Mouse (Mus musculus) lung, embryonic 14.5 days (tissue): ENCODE data around the gene Gne. TPM values are rescaled to one million over a fixed set of nuclear protein-coding genes. Genes with fewer than 3 reads are reported as not detected.

ENCODE experiments used
- ATAC-seq: fragments of 200-750 bp; cut with Nextera tagmentation; 2 replicates; pipeline ENCODE4 v1.8.0; 2017; ENCODE audit warnings: mild to moderate bottlenecking, moderate TSS enrichment, moderate library complexity; ENCODE audit not compliant: insufficient read depth
- DNase-seq: peaks from one replicate; pipeline ENCODE4 v3.0.0-alpha.2; 2015
- H3K27ac ChIP-seq: fragments of 300-500 bp; sonication (generic); 2 replicates; pipeline ENCODE4 v1.5.1; 2014; ENCODE audit warnings: low read depth, mild to moderate bottlenecking, moderate library complexity
- H3K27me3 ChIP-seq: fragments of 300-500 bp; sonication (generic); 2 replicates; pipeline ENCODE4 v1.6.1; 2014; ENCODE audit warnings: low read length, control low read depth; ENCODE audit not compliant: insufficient read depth
- H3K36me3 ChIP-seq: fragments of 300-500 bp; sonication (generic); 2 replicates; pipeline ENCODE4 v1.6.1; 2014; ENCODE audit warnings: control low read depth; ENCODE audit not compliant: insufficient read depth
- H3K4me1 ChIP-seq: fragments of 300-500 bp; sonication (generic); 2 replicates; pipeline ENCODE4 v1.6.1; 2014; ENCODE audit warnings: antibody characterized with exemption, control low read depth; ENCODE audit not compliant: insufficient read depth
- H3K4me2 ChIP-seq: fragments of 300-500 bp; sonication (generic); 2 replicates; pipeline ENCODE4 v1.6.1; 2014; ENCODE audit warnings: mild to moderate bottlenecking
- H3K4me3 ChIP-seq: fragments of 300-500 bp; sonication (generic); 2 replicates; pipeline ENCODE4 v1.5.1; 2014; ENCODE audit warnings: low read depth, low read length
- H3K9ac ChIP-seq: fragments of 300-500 bp; sonication (generic); 2 replicates; pipeline ENCODE4 v1.6.1; 2014
- H3K9me3 ChIP-seq: fragments of 300-500 bp; sonication (generic); 2 replicates; pipeline ENCODE4 v1.6.1; 2016; ENCODE audit warnings: low read depth, low read length, control low read depth
- CTCF ChIP-seq: IDR thresholded peaks from 2 replicates; pipeline ENCODE4 v1.5.1; 2016; ENCODE audit warnings: antibody characterized with exemption, low read depth
- WGBS: fragments of 180-500 bp; shearing (Covaris S2); extraction: QIAGEN DNeasy Blood & Tissue Kit; methylation state at CpG from one replicate; pipeline ENCODE4 v1.1.7; 2014; 5-methylcytosine and 5-hydroxymethylcytosine counted together
- polyA plus RNA-seq: library from polyadenylated mRNA; unstranded; fragments of >200 nt; fragmentation: Nextera tagmentation; extraction: Ambion mirVana; gene quantifications from 2 replicates; pipeline ENCODE4 v1.2.1, GENCODE M21; 2014

Gene Gne
- polyA plus RNA-seq, 1 experiment from 2014 or later = 38.5 TPM

DNA sequence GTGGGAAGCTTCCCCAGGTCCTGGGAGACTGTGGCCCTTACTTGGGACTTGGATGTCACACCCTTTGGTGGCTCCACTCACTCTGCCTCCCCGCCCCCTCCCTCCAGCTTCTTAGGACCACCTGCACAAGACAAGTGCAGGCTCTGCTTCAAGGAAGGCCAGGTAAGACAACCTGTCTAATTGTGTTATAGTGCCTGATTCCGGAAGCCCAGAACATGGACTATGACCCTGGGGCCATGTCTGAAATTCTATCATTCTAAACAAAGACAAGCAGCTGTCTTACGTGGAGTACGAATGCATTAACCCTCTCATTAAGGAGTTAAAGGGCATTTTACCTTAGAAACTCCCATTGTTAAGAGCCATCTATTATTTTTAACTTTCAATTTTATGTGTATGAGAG lies 43.2 kb downstream of the Gne start:
- Histone ChIP-seq H3K4me1 (no peaks in the 10 kb centered on the region), H3K4me3 (no peak overlapping the region), H3K36me3 (peaks cover 61% of the 10 kb centered on the region), H3K9me3 (no peaks in the 10 kb centered on the region), H3K27ac (no peak overlapping the region), H3K9ac (no peak overlapping the region), H3K27me3 (no peaks in the 10 kb centered on the region), H3K4me2 (no peak overlapping the region)
- 92% methylated on average over 4 of the region's 4 CpGs for WGBS
- ATAC-seq (no peak), DNase-seq (no peak)
- TF ChIP-seq CTCF = no peak

DNA sequence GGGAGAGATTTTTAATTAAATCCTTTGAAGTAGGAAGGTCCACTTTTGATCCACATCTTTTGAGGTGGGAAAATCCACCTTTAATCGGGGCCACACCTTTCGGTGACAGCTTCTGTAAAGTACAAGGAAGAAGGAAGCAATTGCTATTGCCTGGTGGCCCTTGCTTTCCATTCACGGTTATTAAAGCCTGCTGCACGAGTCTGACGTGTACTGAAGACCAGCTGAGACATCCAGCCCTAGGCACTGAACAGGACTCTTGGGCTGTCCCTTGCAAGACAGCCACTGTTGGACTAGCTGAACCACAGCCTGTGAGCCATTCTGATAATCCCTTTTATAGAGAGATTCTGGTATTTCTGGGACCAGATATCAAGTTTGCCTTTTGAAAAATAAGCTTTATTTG lies 47.5 kb downstream of the Gne start:
- H3K27me3 ChIP-seq = no peaks in the 10 kb centered on the region
- ATAC-seq (no peak), DNase-seq (no peak)
- peaks cover 68% of the 10 kb centered on the region for H3K36me3 ChIP-seq
- no peaks in the 10 kb centered on the region for H3K9me3 ChIP-seq
- WGBS = 78% methylated on average over 5 of the region's 5 CpGs
- H3K27ac ChIP-seq = no peak overlapping the region
- H3K4me1 ChIP-seq = no peaks in the 10 kb centered on the region
- no peak overlapping the region for H3K9ac ChIP-seq
- TF ChIP-seq CTCF = no peak
- no peak overlapping the region for H3K4me2 ChIP-seq
- no peak overlapping the region for H3K4me3 ChIP-seq

DNA sequence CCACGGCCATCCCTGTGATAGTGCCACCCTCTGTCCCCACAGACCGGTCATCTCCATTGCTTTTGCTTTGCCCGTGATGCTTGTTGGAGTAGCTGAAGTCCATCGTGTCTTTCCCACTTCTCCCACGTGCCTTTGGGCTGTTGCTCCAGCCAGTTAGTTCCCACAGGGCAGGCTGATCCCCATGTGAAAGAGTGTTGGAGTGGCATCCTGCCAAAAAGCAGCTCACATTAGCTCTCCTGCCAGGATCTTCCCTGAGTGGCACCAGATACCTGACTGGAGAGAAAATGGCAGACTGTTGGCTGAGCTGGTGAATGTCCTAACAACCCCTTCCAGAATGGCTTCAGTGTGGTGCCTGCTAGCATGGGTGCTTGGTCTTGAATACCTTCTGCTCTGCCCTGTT lies 52.5 kb downstream of the Gne start:
- Histone ChIP-seq H3K4me2 (no peak overlapping the region), H3K27me3 (no peaks in the 10 kb centered on the region), H3K9ac (no peak overlapping the region), H3K9me3 (no peaks in the 10 kb centered on the region), H3K36me3 (peaks cover 77% of the 10 kb centered on the region), H3K4me1 (no peaks in the 10 kb centered on the region), H3K4me3 (no peak overlapping the region), H3K27ac (no peak overlapping the region)
- WGBS = 88% methylated on average over 5 of the region's 5 CpGs
- no peak for ATAC-seq
- DNase-seq = no peak
- no peak for TF ChIP-seq CTCF

DNA sequence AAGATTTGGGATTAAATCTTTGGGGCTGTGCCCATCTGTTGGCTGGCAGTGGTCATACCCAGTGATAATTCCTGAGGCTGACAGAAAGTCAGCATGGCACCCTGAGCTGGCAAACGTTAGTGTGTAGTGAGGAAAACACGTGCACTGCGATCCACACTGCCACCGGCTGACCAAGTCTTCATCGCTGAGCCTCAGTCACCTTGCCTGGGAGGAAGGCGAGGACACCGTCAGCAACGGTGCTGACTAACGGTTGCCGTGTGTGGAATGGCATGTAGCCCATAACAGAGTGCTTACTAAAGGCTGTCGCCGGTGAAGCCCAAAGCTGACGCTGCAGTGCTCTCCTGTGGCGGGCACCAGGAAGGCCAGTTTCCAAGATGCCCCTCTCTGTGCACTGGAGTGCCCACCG lies 54.3 kb downstream of the Gne start:
- peaks cover 90% of the 10 kb centered on the region for H3K36me3 ChIP-seq
- 84% methylated on average over 15 of the region's 15 CpGs for WGBS
- TF ChIP-seq CTCF = no peak
- DNase-seq (no peak), ATAC-seq (no peak)
- H3K9ac ChIP-seq = no peak overlapping the region
- no peak overlapping the region for H3K4me3 ChIP-seq
- no peaks in the 10 kb centered on the region for H3K27me3 ChIP-seq
- no peaks in the 10 kb centered on the region for H3K4me1 ChIP-seq
- no peak overlapping the region for H3K27ac ChIP-seq
- no peaks in the 10 kb centered on the region for H3K9me3 ChIP-seq
- no peak overlapping the region for H3K4me2 ChIP-seq

DNA sequence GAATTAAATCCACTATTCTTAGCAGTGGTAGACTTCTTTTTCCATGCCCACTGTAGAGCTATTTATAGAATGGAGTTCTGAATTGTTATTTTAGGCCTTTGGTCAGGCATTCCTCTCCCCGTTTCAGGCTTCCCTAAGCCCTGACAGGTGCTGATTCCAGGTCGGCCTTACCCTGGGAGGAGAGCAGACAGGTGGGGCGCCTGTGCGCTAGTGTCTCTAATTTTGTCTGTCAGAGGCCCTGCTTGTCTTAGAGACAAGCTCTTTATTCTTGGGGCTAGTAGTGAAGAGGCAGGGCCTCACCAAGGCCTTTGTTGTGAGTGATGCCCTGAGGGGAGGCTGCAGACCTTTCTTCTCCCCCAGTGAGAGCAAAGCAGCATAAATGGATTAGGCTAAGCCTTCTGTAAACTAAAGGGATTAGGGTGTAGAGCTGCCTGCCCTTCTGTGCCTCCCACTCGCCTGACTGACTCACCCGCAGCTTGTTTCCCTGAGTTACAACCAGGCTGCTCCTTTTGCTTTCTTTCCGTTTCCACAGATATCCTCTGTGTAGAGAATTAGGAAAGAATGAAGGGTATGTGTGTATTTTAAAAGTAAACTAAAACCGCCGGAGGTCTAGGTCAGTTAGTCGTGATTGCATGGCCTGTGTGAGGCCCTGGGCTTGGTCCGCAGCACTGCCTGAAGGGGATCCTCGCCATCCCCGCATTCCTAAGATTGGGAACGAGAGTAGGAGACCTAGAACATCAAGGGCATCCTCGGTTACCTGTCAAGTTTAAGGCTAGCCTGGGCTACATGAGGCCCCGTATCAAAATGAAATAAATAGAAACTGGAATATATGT lies 55.5 kb downstream of the Gne start:
- H3K9ac ChIP-seq = no peak overlapping the region
- no peak for TF ChIP-seq CTCF
- peak overlapping the region; percentile 46; the same call in 1 of the 2 replicates for H3K27ac ChIP-seq
- no peak overlapping the region for H3K4me3 ChIP-seq
- H3K27me3 ChIP-seq = no peaks in the 10 kb centered on the region
- ATAC-seq = no peak
- 46% methylated on average over 16 of the region's 16 CpGs for WGBS
- no peak overlapping the region for H3K4me2 ChIP-seq
- no peaks in the 10 kb centered on the region for H3K9me3 ChIP-seq
- DNase-seq = no peak
- H3K4me1 ChIP-seq = no peaks in the 10 kb centered on the region
- peaks cover 100% of the 10 kb centered on the region for H3K36me3 ChIP-seq

DNA sequence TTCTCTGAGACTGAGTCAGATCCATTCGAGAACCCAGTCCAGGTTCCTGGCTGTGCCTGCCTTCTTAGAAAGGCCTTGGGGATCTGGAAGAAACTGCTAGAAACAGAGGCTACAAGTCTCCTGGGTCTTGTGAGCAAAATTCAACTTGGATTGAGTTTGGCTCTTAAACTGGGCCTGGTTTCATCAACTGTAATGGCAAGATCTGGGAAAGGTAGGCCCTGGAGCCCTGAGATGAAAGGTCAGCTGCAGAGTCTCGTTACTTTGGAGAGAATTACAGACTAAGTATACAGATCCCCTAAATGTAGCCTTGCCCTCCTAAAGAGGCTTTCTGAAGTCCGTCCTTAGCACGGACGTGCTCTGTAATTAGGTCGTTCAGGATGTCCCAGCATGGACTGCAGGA lies 58.4 kb downstream of the Gne start:
- H3K27ac ChIP-seq = no peak overlapping the region
- H3K9me3 ChIP-seq = no peaks in the 10 kb centered on the region
- H3K36me3 ChIP-seq = peaks cover 95% of the 10 kb centered on the region
- DNase-seq (no peak), ATAC-seq (no peak)
- no peak for TF ChIP-seq CTCF
- no peak overlapping the region for H3K9ac ChIP-seq
- H3K27me3 ChIP-seq = no peaks in the 10 kb centered on the region
- 93% methylated on average over 6 of the region's 6 CpGs for WGBS
- H3K4me2 ChIP-seq = no peak overlapping the region
- H3K4me3 ChIP-seq = no peak overlapping the region
- H3K4me1 ChIP-seq = no peaks in the 10 kb centered on the region

DNA sequence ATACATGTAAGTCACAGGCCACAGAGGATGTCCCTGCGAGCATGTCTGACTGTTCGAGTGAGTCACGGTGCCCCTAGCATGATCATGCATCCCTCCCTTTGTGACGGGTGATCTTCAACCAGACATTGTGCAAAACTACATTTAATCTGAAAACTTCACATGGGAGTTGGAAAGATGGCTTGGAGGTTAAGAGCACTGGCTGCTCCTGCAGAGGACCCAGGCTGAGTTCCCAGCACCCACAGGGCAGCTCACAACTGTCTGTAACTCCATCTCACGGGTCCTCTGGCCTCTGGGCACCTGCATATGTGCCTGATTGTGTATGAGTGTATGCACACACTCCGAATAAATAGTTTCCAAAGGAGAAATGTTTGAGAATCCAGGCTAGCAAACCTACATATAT lies 59.7 kb downstream of the Gne start:
- no peak overlapping the region for H3K9ac ChIP-seq
- DNase-seq = no peak
- WGBS = 94% methylated on average over 6 of the region's 6 CpGs
- no peaks in the 10 kb centered on the region for H3K27me3 ChIP-seq
- no peak overlapping the region for H3K4me3 ChIP-seq
- ATAC-seq = no peak
- TF ChIP-seq CTCF = no peak
- H3K27ac ChIP-seq = no peak overlapping the region
- no peak overlapping the region for H3K4me2 ChIP-seq
- peaks cover 95% of the 10 kb centered on the region for H3K36me3 ChIP-seq
- no peaks in the 10 kb centered on the region for H3K9me3 ChIP-seq
- H3K4me1 ChIP-seq = no peaks in the 10 kb centered on the region
